Mouse (Mus musculus) liver, postnatal 0 days (tissue): Measurements from ENCODE around the gene Anapc13.

Experiments used
- CTCF ChIP-seq: sonication (generic); IDR thresholded peaks from 2 replicates; pipeline ENCODE4 v1.5.1; 2016; ENCODE audit warnings: antibody characterized with exemption, low read depth
- EP300 ChIP-seq: IDR thresholded peaks from 2 replicates; pipeline ENCODE4 v1.6.1; 2016; ENCODE audit warnings: antibody characterized with exemption, low read depth, mild to moderate bottlenecking

GRCm38 (mm10) chr9:102681470-102681869 is 55.4 kb downstream of the Anapc13 start:
- no peak for TF ChIP-seq CTCF
- TF ChIP-seq EP300, result no peak
